ENCODE assay signal across 8 mouse cellular contexts in genomic region chr1:40116422-40116821, GRCm38 (mm10). TPM values are rescaled to one million over a fixed set of nuclear protein-coding genes. Genes with fewer than 3 reads are reported as not detected.
DNase-seq lines count a peak whose midpoint lies in the region; ATAC-seq and TF ChIP-seq lines count a peak whose summit lies in the region.

No protein-coding gene starts in this region.

- H3K27me3 ChIP-seq in forebrain, postnatal 0 days (ENCODE audit: insufficient read depth, low read length) = no peaks in the 10 kb centered on the region
- no peaks in the 10 kb centered on the region for H3K27me3 ChIP-seq in hindbrain, embryonic 11.5 days (ENCODE audit: control insufficient read depth, insufficient read depth, low read length)
- H3K27me3 ChIP-seq in lung, embryonic 16.5 days (ENCODE audit: control insufficient read depth, insufficient read depth, low read depth, low read length) = no peaks in the 10 kb centered on the region

- ATAC-seq in forebrain, postnatal 0 days = peak; percentile 63; the same call in 1 of the 2 replicates
- ATAC-seq in hindbrain, embryonic 11.5 days (ENCODE audit: low FRiP score) = 0 out of 2 replicates have a peak, but pooled peaks have one; percentile 45
- peak; percentile 73 for ATAC-seq in lung, embryonic 16.5 days (ENCODE audit: low read depth)

- H3K9me3 ChIP-seq in forebrain, postnatal 0 days (ENCODE audit: low read length) = no peaks in the 10 kb centered on the region
- H3K9me3 ChIP-seq in hindbrain, embryonic 11.5 days (ENCODE audit: control insufficient read depth, low read length) = no peaks in the 10 kb centered on the region
- H3K9me3 ChIP-seq in lung, embryonic 16.5 days (ENCODE audit: control insufficient read depth, low read length) = no peaks in the 10 kb centered on the region

- H3K36me3 ChIP-seq in forebrain, postnatal 0 days (ENCODE audit: insufficient read depth) = no peaks in the 10 kb centered on the region
- no peaks in the 10 kb centered on the region for H3K36me3 ChIP-seq in hindbrain, embryonic 11.5 days (ENCODE audit: control insufficient read depth, insufficient read depth, low read length)
- H3K36me3 ChIP-seq in lung, embryonic 16.5 days (ENCODE audit: control insufficient read depth, insufficient read depth, low read length) = no peaks in the 10 kb centered on the region

- H3K4me2 ChIP-seq in forebrain, postnatal 0 days (ENCODE audit: low read depth) = no peak overlapping the region
- no peak overlapping the region for H3K4me2 ChIP-seq in hindbrain, embryonic 11.5 days (replicated peaks; ENCODE audit: low read depth, low read length)
- no peak overlapping the region for H3K4me2 ChIP-seq in lung, embryonic 16.5 days (ENCODE audit: low read depth, low read length)

- 4% methylated on average over 8 of the region's 8 CpGs for WGBS in forebrain, postnatal 0 days
- 10% methylated on average over 8 of the region's 8 CpGs for WGBS in hindbrain, embryonic 11.5 days
- 3% methylated on average over 8 of the region's 8 CpGs for WGBS in lung, embryonic 16.5 days

- no peak overlapping the region for H3K27ac ChIP-seq in forebrain, postnatal 0 days (ENCODE audit: low read depth, low read length)
- no peak overlapping the region for H3K27ac ChIP-seq in hindbrain, embryonic 11.5 days (ENCODE audit: low read depth, low read length)
- no peak overlapping the region for H3K27ac ChIP-seq in lung, embryonic 16.5 days (ENCODE audit: low read length)

- peak; percentile 51 for DNase-seq in MEL-GATA-1-ER (ENCODE audit: extremely low read depth, low read depth)
- DNase-seq in cerebellum, adult 11-12 months = peak; percentile 30
- peak; percentile 75 for DNase-seq in forebrain, postnatal 0 days
- DNase-seq in hindbrain, embryonic 11.5 days (ENCODE audit: low spot score) = peak; percentile 89
- peak; percentile 85 for DNase-seq in layer of hippocampus, adult 9-10 months (ENCODE audit: low spot score)
- DNase-seq in retina, postnatal 1 day = peak; percentile 83
- peak; percentile 89 for DNase-seq in thymus, postnatal 4 days

- H3K4me3 ChIP-seq in forebrain, postnatal 0 days (ENCODE audit: low read depth, low read length) = no peak overlapping the region
- H3K4me3 ChIP-seq in hindbrain, embryonic 11.5 days (ENCODE audit: low read depth, low read length) = no peak overlapping the region
- H3K4me3 ChIP-seq in lung, embryonic 16.5 days (ENCODE audit: low read length) = no peak overlapping the region

- TF ChIP-seq CTCF in forebrain, postnatal 0 days (IDR thresholded peaks at IDR 0.05; ENCODE audit: low read depth) = peak; percentile 83

- no peak overlapping the region for H3K9ac ChIP-seq in forebrain, postnatal 0 days
- no peak overlapping the region for H3K9ac ChIP-seq in hindbrain, embryonic 11.5 days (ENCODE audit: low read depth, low read length)
- no peak overlapping the region for H3K9ac ChIP-seq in lung, embryonic 16.5 days (ENCODE audit: low read length)

- H3K4me1 ChIP-seq in forebrain, postnatal 0 days (ENCODE audit: insufficient read depth) = no peaks in the 10 kb centered on the region
- no peaks in the 10 kb centered on the region for H3K4me1 ChIP-seq in hindbrain, embryonic 11.5 days (replicated peaks; ENCODE audit: control insufficient read depth, insufficient read depth, low read length)
- H3K4me1 ChIP-seq in lung, embryonic 16.5 days (replicated peaks; ENCODE audit: control insufficient read depth, insufficient read depth, low read length) = no peaks in the 10 kb centered on the region

RNA-seq across cellular contexts. Expression of gene Il1r2, which starts 42.5 kb away (rescaled TPM):
- 1.3 TPM in 1 of 2 replicates, not detected in the other for total RNA-seq in forebrain, postnatal 0 days (2014; rRNA removed)
- polyA plus RNA-seq in forebrain, postnatal 0 days (2015; fragmentation: Nextera tagmentation; extraction: Ambion mirVana) = 0.70 and 0.79 TPM in 2 replicates
- polyA plus RNA-seq in hindbrain, embryonic 11.5 days (2014; fragmentation: Nextera tagmentation; extraction: Ambion mirVana) = 0.27 TPM in 1 of 2 replicates, not detected in the other
- polyA plus RNA-seq in lung, embryonic 16.5 days (2015; fragmentation: Nextera tagmentation; extraction: Ambion mirVana) = 0.69 and 1.1 TPM in 2 replicates

Comparison
In these comparisons a context has a peak if more than half of its experiments do, and no peak if none do; other contexts are left out.
1. DNase-seq: peak in every context shown above with its lines; median percentile 89 in hindbrain, embryonic 11.5 days; 89 in thymus, postnatal 4 days; 85 in layer of hippocampus, adult 9-10 months; 83 in retina, postnatal 1 day; 75 in forebrain, postnatal 0 days; 51 in MEL-GATA-1-ER; 30 in cerebellum, adult 11-12 months.